Mouse (Mus musculus) lung, postnatal 0 days (tissue): ENCODE data around the gene Drc1.

ENCODE experiments used
- CTCF ChIP-seq: IDR thresholded peaks from 2 replicates; pipeline ENCODE4 v1.5.1; 2016; ENCODE audit warnings: antibody characterized with exemption, mild to moderate bottlenecking
- EP300 ChIP-seq: IDR thresholded peaks from 2 replicates; pipeline ENCODE4 v1.6.1; 2016; ENCODE audit warnings: antibody characterized with exemption, mild to moderate bottlenecking, control low read depth

- TF ChIP-seq CTCF (no peak), EP300 (no peak)
Measured at GRCm38 (mm10) chr5:30278952-30279351, 2.2 kb upstream of the Drc1 start.
